Comparison of ENCODE assay signal across 16 mouse cellular contexts in genomic region chr1:45587351-45588025, GRCm38 (mm10).
DNase-seq lines count a peak whose midpoint lies in the region; ATAC-seq and TF ChIP-seq lines count a peak whose summit lies in the region.
"Had no signal": no experiment of that assay in that cellular context is flagged by ENCODE, and none has a peak within 500 bp of the region (broad histone marks: within the 10 kb centered on the region; RNA-seq: fewer than 3 reads in every experiment).

No protein-coding gene starts in this region.

- no peaks in the 10 kb centered on the region for H3K9me3 ChIP-seq in lung, embryonic 14.5 days (ENCODE audit: low read depth, low read length)
- no peaks in the 10 kb centered on the region for H3K9me3 ChIP-seq in limb, embryonic 13.5 days
- H3K9me3 ChIP-seq: embryonic facial prominence, embryonic 12.5 days; heart, embryonic 15.5 days; liver, embryonic 13.5 days; midbrain, embryonic 12.5 days; neural tube, embryonic 12.5 days had no signal

- WGBS in lung, embryonic 14.5 days: 54% methylated on average over 9 of the region's 9 CpGs
- 70% methylated on average over 9 of the region's 9 CpGs for WGBS in lung, adult 2 months
- 62% methylated on average over 9 of the region's 9 CpGs for WGBS in limb, embryonic 13.5 days

- H3K4me1 ChIP-seq in lung, embryonic 14.5 days (ENCODE audit: insufficient read depth): peaks cover 6% of the 10 kb centered on the region; the same call in 1 of the 2 replicates
- no peaks in the 10 kb centered on the region for H3K4me1 ChIP-seq in lung, adult 2 months (ENCODE audit: control insufficient read depth, insufficient read depth, low read length)
- H3K4me1 ChIP-seq in limb, embryonic 13.5 days: peaks cover 10% of the 10 kb centered on the region
- H3K4me1 ChIP-seq: embryonic facial prominence, embryonic 12.5 days; heart, embryonic 15.5 days; liver, embryonic 13.5 days; midbrain, embryonic 12.5 days; neural tube, embryonic 12.5 days had no signal

- H3K27me3 ChIP-seq in lung, embryonic 14.5 days (ENCODE audit: insufficient read depth, low read length): no peaks in the 10 kb centered on the region
- no peaks in the 10 kb centered on the region for H3K27me3 ChIP-seq in limb, embryonic 13.5 days
- H3K27me3 ChIP-seq: embryonic facial prominence, embryonic 12.5 days; heart, embryonic 15.5 days; liver, embryonic 13.5 days; midbrain, embryonic 12.5 days; neural tube, embryonic 12.5 days had no signal

- H3K4me2 ChIP-seq in lung, embryonic 14.5 days: no peak overlapping the region
- H3K4me2 ChIP-seq in limb, embryonic 13.5 days (replicated peaks): no peak overlapping the region
- H3K4me2 ChIP-seq: embryonic facial prominence, embryonic 12.5 days; heart, embryonic 15.5 days; liver, embryonic 13.5 days; midbrain, embryonic 12.5 days; neural tube, embryonic 12.5 days had no signal

- TF ChIP-seq CTCF in lung, embryonic 14.5 days (IDR thresholded peaks at IDR 0.05; ENCODE audit: low read depth): no peak
- no peak for TF ChIP-seq CTCF in lung, adult 2 months (IDR thresholded peaks at IDR 0.05; ENCODE audit: insufficient read depth, low read length)

- no peak for TF ChIP-seq POLR2A in lung, adult 2 months (IDR thresholded peaks at IDR 0.05; ENCODE audit: borderline replicate concordance, extremely low read depth, low read depth, low read length)

- H3K36me3 ChIP-seq in lung, embryonic 14.5 days (ENCODE audit: insufficient read depth): no peaks in the 10 kb centered on the region
- no peaks in the 10 kb centered on the region for H3K36me3 ChIP-seq in limb, embryonic 13.5 days
- H3K36me3 ChIP-seq: embryonic facial prominence, embryonic 12.5 days; heart, embryonic 15.5 days; liver, embryonic 13.5 days; midbrain, embryonic 12.5 days; neural tube, embryonic 12.5 days had no signal

- no peak overlapping the region for H3K27ac ChIP-seq in lung, embryonic 14.5 days (ENCODE audit: low read depth)
- peak overlapping the region; percentile 44; the same call in 1 of the 2 replicates for H3K27ac ChIP-seq in limb, embryonic 13.5 days
- H3K27ac ChIP-seq: embryonic facial prominence, embryonic 12.5 days; heart, embryonic 15.5 days; liver, embryonic 13.5 days; midbrain, embryonic 12.5 days; neural tube, embryonic 12.5 days had no signal

- no peak overlapping the region for H3K9ac ChIP-seq in lung, embryonic 14.5 days
- H3K9ac ChIP-seq in limb, embryonic 13.5 days: no peak overlapping the region
- H3K9ac ChIP-seq: embryonic facial prominence, embryonic 12.5 days; heart, embryonic 15.5 days; liver, embryonic 13.5 days; midbrain, embryonic 12.5 days; neural tube, embryonic 12.5 days had no signal

- DNase-seq in lung, embryonic 14.5 days: peak; percentile 81
- DNase-seq in lung, adult 2 months: no peak
- peak; percentile 12 for DNase-seq in adrenal gland, postnatal 25 days
- no peak for DNase-seq in left cerebral cortex, adult 8-10 months (ENCODE audit: low spot score in 2 of 2)
- DNase-seq in layer of hippocampus, postnatal 10 days (ENCODE audit: low spot score in 2 of 2): no peak
- no peak for DNase-seq in thymus, adult 18-20 months
- DNase-seq: cerebellum, adult 2 months; liver, embryonic 13.5 days; right cerebral cortex, adult 18-20 months; thymus, postnatal 4 days had no signal

- peak; percentile 90 for ATAC-seq in lung, embryonic 14.5 days (ENCODE audit: insufficient read depth)
- ATAC-seq in limb, embryonic 13.5 days (ENCODE audit: low FRiP score, low read depth): peak; percentile 66; the same call in 1 of the 2 replicates
- ATAC-seq: hindbrain, embryonic 16.5 days had no signal

- H3K4me3 ChIP-seq in lung, embryonic 14.5 days (ENCODE audit: low read depth, low read length): no peak overlapping the region
- no peak overlapping the region for H3K4me3 ChIP-seq in lung, adult 2 months (replicated peaks; ENCODE audit: extremely low read depth, low read depth, low read length)
- H3K4me3 ChIP-seq in limb, embryonic 13.5 days: no peak overlapping the region
- H3K4me3 ChIP-seq: embryonic facial prominence, embryonic 12.5 days; heart, embryonic 15.5 days; liver, embryonic 13.5 days; midbrain, embryonic 12.5 days; neural tube, embryonic 12.5 days had no signal

Comparison
In these comparisons a context has a peak if more than half of its experiments do, and no peak if none do; other contexts are left out.
1. DNase-seq: peak in lung, embryonic 14.5 days (single experiment) and adrenal gland, postnatal 25 days (single experiment); none in lung, adult 2 months (single experiment), left cerebral cortex, adult 8-10 months (0 of 2), layer of hippocampus, postnatal 10 days (0 of 2) and thymus, adult 18-20 months (0 of 2).